Mouse (Mus musculus) forebrain, embryonic 13.5 days (tissue): ENCODE data around the gene Zfp362. TPM values are rescaled to one million over a fixed set of nuclear protein-coding genes. Genes with fewer than 3 reads are reported as not detected.

Experiments
- ATAC-seq: fragments of 200-750 bp; cut with Nextera tagmentation; 2 replicates; pipeline ENCODE4 v1.8.0; 2017
- H3K27ac ChIP-seq: fragments of 300-500 bp; sonication (generic); 2 replicates; pipeline ENCODE4 v1.5.1; 2015; ENCODE audit warnings: inconsistent platforms, mild to moderate bottlenecking, moderate library complexity
- H3K27me3 ChIP-seq: fragments of 300-500 bp; sonication (generic); 2 replicates; pipeline ENCODE4 v1.6.1; 2015; ENCODE audit warnings: mild to moderate bottlenecking, inconsistent platforms
- H3K36me3 ChIP-seq: fragments of 300-500 bp; sonication (generic); 2 replicates; pipeline ENCODE4 v1.6.1; 2015; ENCODE audit warnings: mild to moderate bottlenecking, inconsistent platforms; ENCODE audit not compliant: poor library complexity, severe bottlenecking
- H3K4me1 ChIP-seq: fragments of 300-500 bp; sonication (generic); 2 replicates; pipeline ENCODE4 v1.6.1; 2015; ENCODE audit warnings: inconsistent platforms
- H3K4me2 ChIP-seq: fragments of 300-500 bp; sonication (generic); 2 replicates; pipeline ENCODE4 v1.6.1; 2015; ENCODE audit warnings: inconsistent platforms, mild to moderate bottlenecking, moderate library complexity
- H3K4me3 ChIP-seq: fragments of 300-500 bp; sonication (generic); 2 replicates; pipeline ENCODE4 v1.5.1; 2015; ENCODE audit warnings: mild to moderate bottlenecking, inconsistent platforms
- H3K9ac ChIP-seq: fragments of 300-500 bp; sonication (generic); 2 replicates; pipeline ENCODE4 v1.6.1; 2015; ENCODE audit warnings: mild to moderate bottlenecking, inconsistent platforms
- H3K9me3 ChIP-seq: fragments of 300-500 bp; sonication (generic); replicated peaks from 2 replicates; pipeline ENCODE4 v1.6.1; 2016; ENCODE audit warnings: inconsistent platforms
- WGBS: fragments of 180-500 bp; shearing (Covaris S2); methylation state at CpG from one replicate; pipeline ENCODE4 v1.1.7; 2015; 5-methylcytosine and 5-hydroxymethylcytosine counted together
- polyA plus RNA-seq: library from polyadenylated mRNA; unstranded; fragments of >200 nt; fragmentation: Nextera tagmentation; extraction: Ambion mirVana; gene quantifications from 2 replicates; pipeline ENCODE4 v1.2.1, GENCODE M21; 2015

Gene Zfp362
- polyA plus RNA-seq, 1 experiment from 2014 or later, result 42.3 TPM

GRCm38 (mm10) chr4:128824131-128824530 lies 18.3 kb upstream of the Zfp362 start:
- no peak for ATAC-seq
- WGBS, result 77% methylated on average over 3 of the region's 3 CpGs
- H3K9me3 ChIP-seq, result no peaks in the 10 kb centered on the region

GRCm38 (mm10) chr4:128820568-128820967 lies 14.7 kb upstream of the Zfp362 start:
- H3K36me3 ChIP-seq, result no peaks in the 10 kb centered on the region
- no peak overlapping the region for H3K9ac ChIP-seq
- H3K4me3 ChIP-seq, result no peak overlapping the region
- H3K27ac ChIP-seq, result no peak overlapping the region
- no peaks in the 10 kb centered on the region for H3K4me1 ChIP-seq
- H3K9me3 ChIP-seq, result no peaks in the 10 kb centered on the region
- no peaks in the 10 kb centered on the region for H3K27me3 ChIP-seq
- H3K4me2 ChIP-seq, result no peak overlapping the region
- ATAC-seq, result no peak
- 67% methylated on average over 12 of the region's 12 CpGs for WGBS

More at GRCm38 (mm10) chr4:128824131-128824530, 18.3 kb upstream of the Zfp362 start:
- Histone ChIP-seq H3K36me3 (no peaks in the 10 kb centered on the region), H3K27ac (no peak overlapping the region), H3K4me3 (no peak overlapping the region), H3K27me3 (no peaks in the 10 kb centered on the region), H3K4me1 (no peaks in the 10 kb centered on the region), H3K9ac (no peak overlapping the region), H3K4me2 (no peak overlapping the region)

- Histone ChIP-seq H3K27me3 (no peaks in the 10 kb centered on the region), H3K27ac (no peak overlapping the region), H3K36me3 (no peaks in the 10 kb centered on the region), H3K4me3 (no peak overlapping the region), H3K4me2 (no peak overlapping the region), H3K9me3 (no peaks in the 10 kb centered on the region), H3K4me1 (peaks cover 7% of the 10 kb centered on the region), H3K9ac (no peak overlapping the region)
- 77% methylated on average over 7 of the region's 7 CpGs for WGBS
- no peak for ATAC-seq
These were observed 11.2 kb upstream of the Zfp362 start for GRCm38 (mm10) chr4:128817011-128817410.

GRCm38 (mm10) chr4:128811382-128812056 lies 5.7 kb upstream of the Zfp362 start:
- Histone ChIP-seq H3K27ac (no peak overlapping the region), H3K36me3 (no peaks in the 10 kb centered on the region), H3K9me3 (no peaks in the 10 kb centered on the region), H3K27me3 (no peaks in the 10 kb centered on the region), H3K9ac (peak overlapping the region; percentile 66), H3K4me1 (peaks cover 17% of the 10 kb centered on the region), H3K4me2 (peak overlapping the region; percentile 70), H3K4me3 (peak overlapping the region; percentile 48)
- peak; percentile 96 for ATAC-seq
- 13% methylated on average over 16 of the region's 16 CpGs for WGBS

DNA sequence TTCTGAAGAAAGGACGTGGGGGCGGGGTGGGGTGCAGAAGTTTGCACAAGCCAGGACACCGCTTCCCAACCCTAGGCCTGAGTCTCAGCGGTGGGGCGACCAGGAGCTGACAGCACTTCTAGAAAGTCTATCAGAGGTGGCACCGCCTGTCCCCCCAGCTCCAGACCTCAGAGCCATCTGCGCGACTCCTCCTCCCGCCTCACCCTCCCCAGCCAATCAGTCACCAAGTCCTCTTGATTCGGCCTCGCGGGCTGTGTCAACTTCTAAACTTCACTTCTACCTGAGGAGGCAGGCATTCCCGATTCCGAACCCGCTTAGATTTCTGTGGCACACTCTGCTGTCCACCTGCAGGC lies 958 bp upstream of the Zfp362 start:
- under 1% methylated on average over 15 of the region's 15 CpGs for WGBS
- Histone ChIP-seq H3K27ac (peak overlapping the region; percentile 98), H3K9me3 (no peaks in the 10 kb centered on the region), H3K36me3 (no peaks in the 10 kb centered on the region), H3K9ac (peak overlapping the region; percentile 98), H3K4me1 (peaks cover 40% of the 10 kb centered on the region), H3K4me2 (peak overlapping the region; percentile 99), H3K4me3 (peak overlapping the region; percentile 88), H3K27me3 (no peaks in the 10 kb centered on the region)
- ATAC-seq, result peak; percentile 50

DNA sequence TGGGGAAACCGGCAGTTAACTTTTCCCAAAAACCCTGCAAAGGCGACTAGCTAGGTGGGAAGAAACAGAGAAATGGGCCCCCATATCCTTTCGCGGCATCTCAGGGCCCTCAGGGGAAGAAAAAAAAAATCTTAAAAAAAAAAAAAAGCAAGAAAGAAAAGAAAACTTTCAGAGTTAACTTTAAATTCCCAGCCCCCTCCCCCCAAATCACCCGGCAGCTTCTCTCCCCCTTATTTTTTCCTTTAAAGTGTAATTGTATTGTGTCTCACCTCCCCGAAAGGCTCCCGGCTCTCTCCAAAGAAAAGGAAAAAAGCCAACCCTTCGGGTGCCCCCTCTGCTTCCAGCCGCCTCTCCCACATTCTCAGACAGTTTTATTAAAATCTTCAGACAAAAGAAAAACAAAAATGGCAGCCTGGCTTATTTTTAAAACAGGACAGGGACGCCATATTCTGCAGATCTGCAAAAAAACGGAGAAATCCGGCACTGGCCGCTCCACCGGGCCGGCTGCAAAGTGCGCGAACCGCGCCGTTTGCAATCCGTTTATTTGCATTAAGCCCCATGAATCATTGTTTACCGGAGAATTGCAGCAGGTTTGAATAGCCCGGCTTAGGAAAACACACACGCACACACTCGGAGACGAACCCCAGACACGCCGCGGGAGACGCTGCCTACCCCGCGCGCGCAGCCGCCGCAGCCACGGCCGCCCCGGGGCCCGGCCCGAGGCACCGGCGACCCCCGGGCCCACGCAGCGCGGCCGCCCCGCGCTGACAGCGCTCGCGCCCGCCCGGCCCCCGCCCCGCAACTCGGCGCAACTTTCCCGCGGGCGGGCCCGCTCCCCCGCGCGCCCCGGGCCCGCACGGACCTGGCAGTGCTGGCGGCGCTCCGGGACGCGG lies 449 bp downstream of the Zfp362 start:
- Histone ChIP-seq H3K36me3 (peaks cover 4% of the 10 kb centered on the region; the same call in 1 of the 2 replicates), H3K4me1 (peaks cover 50% of the 10 kb centered on the region), H3K4me3 (peak overlapping the region; percentile 88), H3K4me2 (peak overlapping the region; percentile 99), H3K27ac (peak overlapping the region; percentile 98), H3K9ac (peak overlapping the region; percentile 98), H3K9me3 (no peaks in the 10 kb centered on the region), H3K27me3 (no peaks in the 10 kb centered on the region)
- ATAC-seq, result peak; percentile 19
- under 1% methylated on average over 42 of the region's 74 CpGs for WGBS

GRCm38 (mm10) chr4:128804426-128805149 lies 1.3 kb downstream of the Zfp362 start:
- Histone ChIP-seq H3K9me3 (no peaks in the 10 kb centered on the region), H3K27ac (peak overlapping the region; percentile 98), H3K4me3 (peak overlapping the region; percentile 88), H3K4me2 (peak overlapping the region; percentile 99), H3K36me3 (peaks cover 6% of the 10 kb centered on the region; the same call in 1 of the 2 replicates), H3K4me1 (peaks cover 54% of the 10 kb centered on the region), H3K27me3 (no peaks in the 10 kb centered on the region), H3K9ac (peak overlapping the region; percentile 98)
- whole genome bisulfite sequencing, result 3% methylated on average over 6 of the region's 6 CpGs
- ATAC-seq, result no peak

DNA sequence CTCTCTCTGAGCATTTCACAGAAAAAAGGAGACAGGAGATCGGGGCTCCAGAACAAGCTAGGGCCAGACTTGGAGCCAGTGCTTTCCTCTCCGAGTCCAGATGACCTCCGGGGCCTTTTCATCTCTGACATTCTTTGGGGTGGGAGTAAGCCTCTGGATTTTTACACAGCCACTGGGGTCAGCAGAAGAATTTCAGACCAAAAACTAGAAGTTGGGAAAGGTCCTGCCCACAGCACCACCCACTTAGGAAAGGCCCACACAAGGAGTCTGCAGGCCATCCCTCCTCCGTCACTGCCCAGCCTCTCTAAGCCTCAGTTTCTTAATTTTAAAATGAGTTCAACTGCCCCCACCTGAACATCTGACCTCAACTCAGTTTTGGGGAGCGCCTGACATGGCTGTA lies 2.3 kb downstream of the Zfp362 start:
- H3K9ac ChIP-seq, result peak overlapping the region; percentile 98
- ATAC-seq, result no peak
- H3K36me3 ChIP-seq, result peaks cover 6% of the 10 kb centered on the region; the same call in 1 of the 2 replicates
- H3K27ac ChIP-seq, result peak overlapping the region; percentile 44; the same call in 1 of the 2 replicates
- H3K4me1 ChIP-seq, result peaks cover 64% of the 10 kb centered on the region
- H3K27me3 ChIP-seq, result no peaks in the 10 kb centered on the region
- 63% methylated on average over 5 of the region's 5 CpGs for WGBS
- H3K4me2 ChIP-seq, result peak overlapping the region; percentile 99
- peak overlapping the region; percentile 88 for H3K4me3 ChIP-seq
- H3K9me3 ChIP-seq, result no peaks in the 10 kb centered on the region

DNA sequence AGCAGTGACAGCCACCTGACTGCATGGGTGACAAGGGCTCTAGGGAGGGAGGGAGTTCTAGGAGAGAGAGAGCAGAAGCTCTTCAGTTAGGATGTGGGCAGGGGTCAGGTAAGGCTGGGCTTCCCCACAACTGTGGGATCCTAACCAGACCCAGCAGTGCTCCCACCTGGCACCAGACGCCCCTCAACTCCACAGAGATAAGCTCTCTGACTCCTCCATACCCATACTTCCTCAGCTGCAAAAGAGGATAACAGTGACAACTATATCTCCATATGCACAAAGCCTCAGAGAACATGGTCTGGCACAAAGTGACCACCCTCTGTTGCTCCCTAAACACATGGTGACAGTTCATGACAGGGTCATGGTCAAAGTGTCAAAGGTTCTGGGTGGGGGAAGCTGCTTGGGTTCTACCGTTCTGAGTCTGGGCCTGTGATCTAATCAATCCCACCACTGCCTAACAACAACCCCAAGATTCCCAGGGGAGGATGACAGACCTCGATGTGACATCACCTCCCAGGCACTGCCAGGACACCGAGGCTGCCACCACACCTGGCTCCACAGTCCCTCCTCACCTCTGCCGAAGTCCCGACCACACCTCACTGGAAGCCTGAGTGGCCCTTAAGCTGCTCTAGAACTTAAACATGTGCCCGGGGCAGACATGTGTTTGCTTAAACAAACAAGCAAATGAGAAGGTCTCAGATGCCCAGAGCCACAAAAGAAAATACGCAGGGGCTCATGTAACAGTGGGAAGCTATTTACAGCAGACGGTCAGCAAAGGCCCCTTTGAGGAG lies 4.0 kb downstream of the Zfp362 start:
- ATAC-seq, result no peak
- H3K4me1 ChIP-seq, result peaks cover 76% of the 10 kb centered on the region
- WGBS, result 75% methylated on average over 9 of the region's 9 CpGs
- H3K27ac ChIP-seq, result no peak overlapping the region
- H3K9ac ChIP-seq, result no peak overlapping the region
- no peaks in the 10 kb centered on the region for H3K27me3 ChIP-seq
- H3K9me3 ChIP-seq, result no peaks in the 10 kb centered on the region
- H3K4me3 ChIP-seq, result no peak overlapping the region
- peaks cover 6% of the 10 kb centered on the region; the same call in 1 of the 2 replicates for H3K36me3 ChIP-seq
- no peak overlapping the region for H3K4me2 ChIP-seq

DNA sequence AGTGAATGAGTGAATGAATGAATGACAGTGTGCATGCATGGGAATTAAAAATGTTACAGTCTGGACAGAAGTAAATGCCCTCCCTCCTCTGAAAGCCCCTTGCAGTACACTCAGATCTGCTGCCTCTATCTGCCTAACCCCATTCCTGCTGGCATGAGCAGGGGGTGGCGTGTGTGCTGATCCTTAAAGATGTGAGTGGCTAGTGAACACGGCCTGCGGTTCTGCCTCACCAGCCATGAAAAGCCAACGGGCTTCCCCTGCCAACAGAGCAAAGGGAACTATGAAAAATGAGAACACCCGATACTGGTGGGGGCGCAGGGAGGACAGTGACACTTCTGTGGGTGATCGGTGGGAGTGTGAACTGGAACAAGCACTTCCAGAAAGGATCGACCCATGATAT lies 9.1 kb downstream of the Zfp362 start:
- no peak for ATAC-seq
- Histone ChIP-seq H3K9ac (no peak overlapping the region), H3K9me3 (no peaks in the 10 kb centered on the region), H3K4me2 (no peak overlapping the region), H3K36me3 (peaks cover 28% of the 10 kb centered on the region), H3K4me1 (peaks cover 59% of the 10 kb centered on the region), H3K27me3 (no peaks in the 10 kb centered on the region), H3K4me3 (no peak overlapping the region), H3K27ac (no peak overlapping the region; the same call in 1 of the 2 replicates)
- WGBS, result 80% methylated on average over 8 of the region's 8 CpGs

GRCm38 (mm10) chr4:128795596-128795995 lies 10.2 kb downstream of the Zfp362 start:
- H3K27ac ChIP-seq, result peak overlapping the region; percentile 60; the same call in 1 of the 2 replicates
- ATAC-seq, result peak; percentile 64

More at GRCm38 (mm10) chr4:128795596-128795995, 10.2 kb downstream of the Zfp362 start:
- no peaks in the 10 kb centered on the region for H3K9me3 ChIP-seq
- WGBS, result 4% methylated on average over 9 of the region's 9 CpGs
- peak overlapping the region; percentile 36 for H3K4me2 ChIP-seq
- H3K4me1 ChIP-seq, result peaks cover 62% of the 10 kb centered on the region
- no peaks in the 10 kb centered on the region for H3K27me3 ChIP-seq
- H3K4me3 ChIP-seq, result no peak overlapping the region
- H3K9ac ChIP-seq, result no peak overlapping the region
- peaks cover 28% of the 10 kb centered on the region for H3K36me3 ChIP-seq
